Mouse (Mus musculus) hindbrain, embryonic 13.5 days (tissue): ENCODE data around the gene Mc1r. TPM values are rescaled to one million over a fixed set of nuclear protein-coding genes. Genes with fewer than 3 reads are reported as not detected.
"Not testable (repeated sequence)": the region's sequence is repeated elsewhere in the genome, so short reads cannot be mapped to it uniquely, and the experiment has no call there.

Experiments
- ATAC-seq: fragments of 200-750 bp; cut with Nextera tagmentation; 2 replicates; pipeline ENCODE4 v1.8.0; 2017; ENCODE audit warnings: moderate TSS enrichment; ENCODE audit not compliant: low FRiP score
- H3K27ac ChIP-seq: fragments of 300-500 bp; sonication (generic); 2 replicates; pipeline ENCODE4 v1.5.1; 2015; ENCODE audit warnings: inconsistent platforms, mild to moderate bottlenecking, moderate library complexity
- H3K27me3 ChIP-seq: fragments of 300-500 bp; sonication (generic); 2 replicates; pipeline ENCODE4 v1.6.1; 2015; ENCODE audit warnings: mild to moderate bottlenecking, inconsistent platforms
- H3K36me3 ChIP-seq: fragments of 300-500 bp; sonication (generic); 2 replicates; pipeline ENCODE4 v1.6.1; 2015; ENCODE audit warnings: mild to moderate bottlenecking, inconsistent platforms
- H3K4me1 ChIP-seq: fragments of 300-500 bp; sonication (generic); replicated peaks from 2 replicates; pipeline ENCODE4 v1.6.1; 2015; ENCODE audit warnings: inconsistent platforms
- H3K4me2 ChIP-seq: fragments of 300-500 bp; sonication (generic); 2 replicates; pipeline ENCODE4 v1.6.1; 2015; ENCODE audit warnings: inconsistent platforms, mild to moderate bottlenecking, moderate library complexity
- H3K4me3 ChIP-seq: fragments of 300-500 bp; sonication (generic); 2 replicates; pipeline ENCODE4 v1.5.1; 2015; ENCODE audit warnings: mild to moderate bottlenecking, inconsistent platforms
- H3K9ac ChIP-seq: fragments of 300-500 bp; sonication (generic); 2 replicates; pipeline ENCODE4 v1.6.1; 2015; ENCODE audit warnings: mild to moderate bottlenecking, inconsistent platforms
- H3K9me3 ChIP-seq: fragments of 300-500 bp; sonication (generic); 2 replicates; pipeline ENCODE4 v1.6.1; 2016; ENCODE audit warnings: inconsistent platforms
- WGBS: fragments of 180-500 bp; shearing (Covaris S2); methylation state at CpG from one replicate; pipeline ENCODE4 v1.1.7; 2015; 5-methylcytosine and 5-hydroxymethylcytosine counted together
- polyA plus RNA-seq: library from polyadenylated mRNA; unstranded; fragments of >200 nt; fragmentation: Nextera tagmentation; extraction: Ambion mirVana; gene quantifications from 2 replicates; pipeline ENCODE4 v1.2.1, GENCODE M21; 2015

Mc1r gene
- polyA plus RNA-seq, 1 experiment from 2014 or later: 0.17 TPM

- Histone ChIP-seq H3K9me3 (no peaks in the 10 kb centered on the region), H3K27me3 (no peaks in the 10 kb centered on the region), H3K4me1 (peaks cover 61% of the 10 kb centered on the region), H3K4me2 (peak overlapping the region; percentile 94), H3K4me3 (peak overlapping the region; percentile 88), H3K36me3 (peaks cover 16% of the 10 kb centered on the region), H3K9ac (peak overlapping the region; percentile 100), H3K27ac (peak overlapping the region; percentile 99)
- WGBS: 6% methylated on average over 9 of the region's 9 CpGs
- no peak for ATAC-seq
Measured at GRCm38 (mm10) chr8:123414255-123414654, 7.3 kb downstream of the Mc1r start.

GRCm38 (mm10) chr8:123414997-123415696, 8.2 kb downstream of the Mc1r start:
- peaks cover 52% of the 10 kb centered on the region for H3K4me1 ChIP-seq

GRCm38 (mm10) chr8:123415967-123416943, 9.3 kb downstream of the Mc1r start:
- no peak overlapping the region for H3K27ac ChIP-seq
- 79% methylated on average over 7 of the region's 8 CpGs for WGBS
- H3K27me3 ChIP-seq: no peaks in the 10 kb centered on the region
- H3K4me3 ChIP-seq: peak overlapping the region; percentile 88
- no peak for ATAC-seq
- H3K4me1 ChIP-seq: peaks cover 52% of the 10 kb centered on the region
- no peaks in the 10 kb centered on the region for H3K9me3 ChIP-seq
- peak overlapping the region; percentile 94 for H3K4me2 ChIP-seq
- 0 out of 2 replicates have a peak overlapping the region, but pooled peaks have one; percentile 13 for H3K9ac ChIP-seq
- H3K36me3 ChIP-seq: peaks cover 36% of the 10 kb centered on the region

More at GRCm38 (mm10) chr8:123414997-123415696, 8.2 kb downstream of the Mc1r start:
- H3K27me3 ChIP-seq, H3K27ac ChIP-seq, ATAC-seq, H3K9ac ChIP-seq, H3K9me3 ChIP-seq: not testable (repeated sequence)
- 81% methylated on average over 5 of the region's 5 CpGs for WGBS
- Histone ChIP-seq H3K36me3 (peaks cover 25% of the 10 kb centered on the region), H3K4me2 (peak overlapping the region; percentile 94), H3K4me3 (peak overlapping the region; percentile 88)

DNA sequence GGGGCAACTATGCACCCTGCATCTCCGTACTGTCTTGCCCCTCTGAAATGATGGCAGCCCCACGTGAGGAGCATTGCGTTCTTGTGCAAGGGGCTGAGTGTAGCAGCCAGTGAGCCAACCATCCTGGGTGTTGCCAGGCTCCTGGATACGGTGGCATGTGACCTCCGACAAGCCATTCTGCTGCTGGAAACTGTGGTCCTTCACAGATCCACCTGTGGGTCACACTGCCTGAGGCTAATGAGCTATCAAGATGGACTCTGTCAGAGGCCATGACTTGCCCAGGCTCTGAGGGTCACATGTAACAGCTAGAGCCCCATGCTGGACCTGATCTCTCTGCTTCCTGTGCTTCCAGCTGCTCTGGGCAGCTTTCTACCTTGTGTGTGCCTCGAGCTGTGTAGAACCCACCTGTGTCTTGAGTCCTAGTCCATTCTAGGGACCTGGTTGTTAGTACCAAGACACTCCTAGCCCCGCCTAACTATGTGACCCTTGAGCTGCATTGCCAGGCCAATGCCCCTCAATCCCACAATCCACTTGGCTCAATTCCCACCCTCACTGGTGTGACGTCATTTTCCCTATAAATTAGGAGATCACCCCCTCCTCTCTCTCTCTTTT, 10.1 kb downstream of the Mc1r start:
- Histone ChIP-seq H3K4me3 (peak overlapping the region; percentile 88), H3K4me2 (peak overlapping the region; percentile 94), H3K9ac (0 out of 2 replicates have a peak overlapping the region, but pooled peaks have one; percentile 3), H3K27ac (no peak overlapping the region), H3K9me3 (no peaks in the 10 kb centered on the region), H3K4me1 (peaks cover 58% of the 10 kb centered on the region), H3K36me3 (peaks cover 42% of the 10 kb centered on the region), H3K27me3 (no peaks in the 10 kb centered on the region)
- WGBS: 76% methylated on average over 8 of the region's 8 CpGs
- ATAC-seq: no peak

DNA sequence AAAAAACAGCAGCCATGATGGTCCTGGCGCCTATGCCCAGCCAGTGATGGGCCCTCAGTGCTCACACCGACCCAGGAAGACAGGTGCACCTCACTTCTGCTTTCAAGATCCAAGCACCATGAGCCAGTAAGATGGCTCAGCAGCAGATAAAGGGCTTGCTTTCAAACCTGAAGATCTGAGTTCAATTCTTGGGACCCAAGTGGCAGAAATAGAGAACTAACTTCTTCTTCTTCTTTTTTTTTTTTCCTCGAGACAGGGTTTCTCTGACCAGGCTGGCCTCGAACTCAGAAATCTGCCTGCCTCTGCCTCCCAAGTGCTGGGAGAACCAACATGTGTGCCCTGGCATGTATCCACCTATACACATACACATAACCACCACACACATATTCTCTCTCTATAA, 12.8 kb downstream of the Mc1r start:
- no peak overlapping the region for H3K4me2 ChIP-seq
- no peak overlapping the region for H3K27ac ChIP-seq
- peaks cover 50% of the 10 kb centered on the region for H3K4me1 ChIP-seq
- no peaks in the 10 kb centered on the region for H3K9me3 ChIP-seq
- WGBS: 95% methylated on average over 4 of the region's 4 CpGs
- ATAC-seq: no peak
- H3K9ac ChIP-seq: no peak overlapping the region
- no peaks in the 10 kb centered on the region for H3K27me3 ChIP-seq
- H3K36me3 ChIP-seq: peaks cover 56% of the 10 kb centered on the region
- no peak overlapping the region for H3K4me3 ChIP-seq

DNA sequence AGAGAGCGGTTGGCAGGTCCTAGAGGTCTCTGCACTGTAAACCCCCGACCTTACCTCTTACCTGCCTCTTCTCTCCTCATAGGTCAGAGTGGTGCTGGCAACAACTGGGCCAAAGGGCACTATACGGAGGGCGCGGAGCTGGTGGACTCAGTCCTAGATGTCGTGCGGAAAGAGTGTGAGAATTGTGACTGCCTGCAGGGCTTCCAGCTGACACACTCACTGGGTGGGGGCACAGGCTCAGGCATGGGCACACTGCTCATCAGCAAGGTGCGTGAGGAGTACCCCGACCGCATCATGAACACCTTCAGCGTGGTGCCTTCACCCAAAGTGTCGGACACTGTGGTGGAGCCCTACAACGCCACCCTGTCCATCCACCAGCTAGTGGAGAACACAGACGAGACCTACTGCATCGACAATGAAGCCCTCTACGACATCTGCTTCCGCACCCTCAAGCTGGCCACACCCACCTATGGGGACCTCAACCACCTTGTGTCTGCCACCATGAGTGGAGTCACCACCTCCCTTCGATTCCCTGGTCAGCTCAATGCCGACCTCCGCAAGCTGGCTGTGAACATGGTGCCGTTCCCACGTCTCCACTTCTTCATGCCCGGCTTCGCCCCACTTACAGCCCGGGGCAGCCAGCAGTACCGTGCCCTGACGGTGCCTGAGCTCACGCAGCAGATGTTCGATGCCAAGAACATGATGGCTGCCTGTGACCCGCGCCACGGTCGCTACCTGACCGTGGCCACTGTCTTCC, 13.8 kb downstream of the Mc1r start:
- Histone ChIP-seq H3K9ac (no peak overlapping the region), H3K4me2 (no peak overlapping the region), H3K27ac (peak overlapping the region; percentile 30; the same call in 1 of the 2 replicates), H3K4me3 (no peak overlapping the region), H3K4me1 (peaks cover 43% of the 10 kb centered on the region), H3K27me3 (no peaks in the 10 kb centered on the region), H3K9me3 (no peaks in the 10 kb centered on the region), H3K36me3 (peaks cover 56% of the 10 kb centered on the region)
- WGBS: 94% methylated on average over 34 of the region's 34 CpGs
- ATAC-seq: no peak

DNA sequence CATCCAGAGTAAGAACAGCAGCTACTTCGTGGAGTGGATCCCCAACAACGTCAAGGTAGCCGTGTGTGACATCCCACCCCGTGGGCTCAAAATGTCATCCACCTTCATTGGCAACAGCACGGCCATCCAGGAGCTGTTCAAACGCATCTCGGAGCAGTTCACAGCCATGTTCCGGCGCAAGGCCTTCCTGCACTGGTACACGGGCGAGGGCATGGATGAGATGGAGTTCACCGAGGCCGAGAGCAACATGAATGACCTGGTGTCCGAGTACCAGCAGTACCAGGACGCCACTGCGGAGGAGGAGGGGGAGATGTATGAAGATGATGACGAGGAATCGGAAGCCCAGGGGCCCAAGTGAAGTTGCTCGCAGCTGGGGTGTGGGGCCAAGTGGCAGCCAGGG, 14.4 kb downstream of the Mc1r start:
- Histone ChIP-seq H3K9me3 (0 out of 2 replicates have a peak, but pooled peaks cover under 1% of the 10 kb centered on the region), H3K27ac (no peak overlapping the region), H3K4me2 (no peak overlapping the region), H3K27me3 (no peaks in the 10 kb centered on the region), H3K4me3 (no peak overlapping the region), H3K9ac (no peak overlapping the region), H3K4me1 (peaks cover 39% of the 10 kb centered on the region), H3K36me3 (peaks cover 56% of the 10 kb centered on the region)
- WGBS: 88% methylated on average over 19 of the region's 19 CpGs
- no peak for ATAC-seq

- Histone ChIP-seq H3K27me3 (no peaks in the 10 kb centered on the region), H3K4me2 (peak overlapping the region; percentile 30; the same call in 1 of the 2 replicates), H3K9ac (peak overlapping the region; percentile 35; the same call in 1 of the 2 replicates), H3K4me1 (peaks cover 30% of the 10 kb centered on the region), H3K27ac (0 out of 2 replicates have a peak overlapping the region, but pooled peaks have one; percentile 30), H3K9me3 (peaks cover 10% of the 10 kb centered on the region; the same call in 1 of the 2 replicates), H3K4me3 (0 out of 2 replicates have a peak overlapping the region, but pooled peaks have one; percentile 11), H3K36me3 (peaks cover 60% of the 10 kb centered on the region)
- 20% methylated on average over 17 of the region's 17 CpGs for WGBS
- peak; percentile 63; the same call in 1 of the 2 replicates for ATAC-seq
Measured at GRCm38 (mm10) chr8:123422056-123422780, 15.3 kb downstream of the Mc1r start.

DNA sequence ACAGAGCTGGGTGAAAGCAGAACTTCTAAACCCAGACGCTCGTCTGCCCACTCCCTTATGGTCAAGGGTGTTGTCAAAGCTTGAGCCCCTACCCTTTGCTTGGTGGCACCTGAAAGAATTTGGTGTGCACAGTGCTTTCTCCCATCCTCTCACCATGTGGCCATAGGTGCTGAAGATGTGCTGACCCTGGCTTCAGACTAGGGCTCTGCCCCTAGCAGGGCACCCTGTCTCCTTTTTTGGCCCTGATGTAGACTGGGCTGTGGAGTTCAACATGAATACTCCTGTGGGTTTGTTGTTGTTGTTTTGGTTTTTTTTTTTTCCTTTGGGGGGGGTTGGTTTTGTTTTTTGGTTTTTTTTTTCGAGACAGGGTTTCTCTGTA, 15.9 kb downstream of the Mc1r start:
- H3K9me3 ChIP-seq: peaks cover 15% of the 10 kb centered on the region
- peaks cover 25% of the 10 kb centered on the region for H3K4me1 ChIP-seq
- H3K4me2 ChIP-seq: no peak overlapping the region
- 22% methylated on average over 3 of the region's 3 CpGs for WGBS
- H3K36me3 ChIP-seq: peaks cover 59% of the 10 kb centered on the region
- H3K27me3 ChIP-seq: no peaks in the 10 kb centered on the region
- 0 out of 2 replicates have a peak, but pooled peaks have one; percentile 22 for ATAC-seq
- 0 out of 2 replicates have a peak overlapping the region, but pooled peaks have one; percentile 30 for H3K27ac ChIP-seq
- H3K9ac ChIP-seq: peak overlapping the region; percentile 35; the same call in 1 of the 2 replicates
- H3K4me3 ChIP-seq: no peak overlapping the region

DNA sequence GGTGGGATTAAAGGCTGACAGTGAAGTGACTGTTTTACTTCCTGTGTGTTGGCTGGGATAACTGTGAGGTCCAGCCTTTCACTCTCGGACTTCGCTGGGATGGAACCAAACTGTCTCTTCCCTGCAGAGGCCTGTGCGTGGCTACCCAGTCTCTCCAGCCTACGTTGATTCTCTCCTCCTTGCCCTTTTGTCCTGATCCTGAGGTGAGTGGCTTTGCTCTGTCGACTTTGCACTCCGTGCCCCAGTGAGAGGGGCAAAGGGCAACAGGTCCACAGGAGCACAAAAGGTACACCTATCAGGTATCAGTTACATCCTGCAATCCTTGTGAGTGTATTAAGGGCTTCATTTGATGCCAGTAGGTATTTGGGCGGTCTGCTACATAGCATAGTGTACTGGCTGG, 16.5 kb downstream of the Mc1r start, which contains the start of gene Def8:
Gene Def8 (plus strand): TSS at position 87 of the 400 bp plus-strand sequence.
- Histone ChIP-seq H3K4me1 (peaks cover 20% of the 10 kb centered on the region), H3K27ac (peak within 1 kb of the TSS; percentile 52; the same call in 1 of the 2 replicates), H3K36me3 (peaks cover 52% of the 10 kb centered on the region), H3K4me2 (peak within 1 kb of the TSS; percentile 30; the same call in 1 of the 2 replicates), H3K9ac (peak within 1 kb of the TSS; percentile 35; the same call in 1 of the 2 replicates), H3K9me3 (peaks cover 22% of the 10 kb centered on the region), H3K4me3 (0 out of 2 replicates have a peak within 1 kb of the TSS, but pooled peaks have one; percentile 11), H3K27me3 (no peaks in the 10 kb centered on the region)
- no peak for ATAC-seq
- WGBS: 76% methylated on average over 7 of the region's 7 CpGs
